In the genomic region with DNA sequence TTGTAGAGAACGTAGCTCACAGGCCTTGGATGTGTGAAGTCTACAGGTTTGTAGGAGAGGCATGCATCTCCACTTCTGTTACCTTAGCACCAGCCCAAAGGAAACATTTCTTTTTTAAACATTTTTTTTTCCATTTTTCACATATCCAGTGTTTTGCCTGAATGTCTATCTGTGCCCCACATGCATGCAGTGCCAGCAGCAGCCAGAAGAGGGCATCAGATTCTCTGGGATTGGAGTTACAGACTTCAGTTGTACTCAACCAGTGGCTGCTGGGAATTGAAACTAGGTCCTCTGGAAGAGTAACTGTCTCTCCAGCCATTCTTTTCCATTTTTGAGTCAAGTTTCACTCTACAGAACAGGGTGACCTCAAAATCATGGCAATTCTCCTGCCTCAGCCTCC, we compare ENCODE assay signal across 10 mouse cellular contexts. TPM values are rescaled to one million over a fixed set of nuclear protein-coding genes. Genes with fewer than 3 reads are reported as not detected.
A peak's percentile ranks its signal among the peaks of the same experiment; 100 is the strongest.
DNase-seq lines count a peak whose midpoint lies in the region; ATAC-seq and TF ChIP-seq lines count a peak whose summit lies in the region.
"Had no signal": no experiment of that assay in that cellular context is flagged by ENCODE, and none has a peak within 500 bp of the region (broad histone marks: within the 10 kb centered on the region; RNA-seq: fewer than 3 reads in every experiment).

No protein-coding gene starts in this region.

- TF ChIP-seq CTCF in bone marrow, adult 2 months (IDR thresholded peaks at IDR 0.05; ENCODE audit: control insufficient read depth, insufficient read depth, low read length) = peak; percentile 65
- TF ChIP-seq CTCF in stomach, postnatal 0 days (IDR thresholded peaks at IDR 0.05; ENCODE audit: low read depth) = peak; percentile 65

- no peak for TF ChIP-seq EP300 in stomach, postnatal 0 days (optimal IDR thresholded peaks at IDR 0.05)

- DNase-seq in hindbrain, embryonic 10.5 days (ENCODE audit: low spot score) = peak; percentile 38
- peak; percentile 54 for DNase-seq in right cerebral cortex, postnatal 14 days
- DNase-seq in right cerebral cortex, postnatal 10 days (ENCODE audit: low spot score in 2 of 2) = no peak
- DNase-seq in stomach, postnatal 0 days (ENCODE audit: low spot score) = no peak
- DNase-seq in c-Kit-positive CD71-positive TER-119-positive erythroid progenitor cells, embryonic 14.5 days (ENCODE audit: low spot score) = no peak
- no peak for DNase-seq in layer of hippocampus, adult 8-10 months (ENCODE audit: low spot score in 2 of 2)

- H3K27me3 ChIP-seq in hindbrain, embryonic 10.5 days (ENCODE audit: insufficient read depth, poor library complexity, severe bottlenecking) = peaks cover 31% of the 10 kb centered on the region
- peaks cover 2% of the 10 kb centered on the region; the same call in 1 of the 2 replicates for H3K27me3 ChIP-seq in hindbrain, embryonic 16.5 days (replicated peaks; ENCODE audit: control insufficient read depth, insufficient read depth, low read length)
- no peaks in the 10 kb centered on the region for H3K27me3 ChIP-seq in stomach, postnatal 0 days (ENCODE audit: control insufficient read depth, insufficient read depth, low read length)

- H3K4me2 ChIP-seq in hindbrain, embryonic 16.5 days (ENCODE audit: low read length) = no peak overlapping the region
- H3K4me2 ChIP-seq in stomach, postnatal 0 days (replicated peaks; ENCODE audit: low read depth) = no peak overlapping the region

- H3K36me3 ChIP-seq in hindbrain, embryonic 10.5 days = peaks cover 54% of the 10 kb centered on the region
- H3K36me3 ChIP-seq in hindbrain, embryonic 16.5 days (ENCODE audit: control insufficient read depth, insufficient read depth, low read length) = peaks cover 48% of the 10 kb centered on the region
- H3K36me3 ChIP-seq in stomach, postnatal 0 days (ENCODE audit: control insufficient read depth, insufficient read depth, low read length) = peaks cover 14% of the 10 kb centered on the region

- ATAC-seq in hindbrain, embryonic 16.5 days = no peak
- ATAC-seq in stomach, postnatal 0 days (ENCODE audit: low FRiP score, low TSS enrichment) = no peak

- H3K9ac ChIP-seq in hindbrain, embryonic 16.5 days (ENCODE audit: low read depth, low read length) = no peak overlapping the region
- H3K9ac ChIP-seq in stomach, postnatal 0 days (ENCODE audit: low read length) = no peak overlapping the region

- no peak for TF ChIP-seq POLR2A in bone marrow, adult 2 months (IDR thresholded peaks at IDR 0.05; ENCODE audit: borderline replicate concordance, control insufficient read depth, low read depth, low read length)

- WGBS in hindbrain, embryonic 10.5 days = 94% methylated on average over 1 of the region's 1 CpGs
- WGBS in hindbrain, embryonic 16.5 days = 100% methylated on average over 1 of the region's 1 CpGs
- WGBS in bone marrow, adult 2 months = 89% methylated on average over 1 of the region's 1 CpGs
- WGBS in stomach, postnatal 0 days = 95% methylated on average over 1 of the region's 1 CpGs

- no peak overlapping the region for H3K4me3 ChIP-seq in hindbrain, embryonic 10.5 days
- H3K4me3 ChIP-seq in hindbrain, embryonic 16.5 days (ENCODE audit: low read length) = no peak overlapping the region
- H3K4me3 ChIP-seq in bone marrow, adult 2 months (replicated peaks; ENCODE audit: control insufficient read depth, low read depth, low read length) = no peak overlapping the region
- no peak overlapping the region for H3K4me3 ChIP-seq in stomach, postnatal 0 days (ENCODE audit: low read depth, low read length)

- no peak overlapping the region for H3K27ac ChIP-seq in hindbrain, embryonic 10.5 days
- H3K27ac ChIP-seq in hindbrain, embryonic 16.5 days (ENCODE audit: low read depth, low read length) = no peak overlapping the region
- H3K27ac ChIP-seq in bone marrow, adult 2 months (ENCODE audit: control insufficient read depth, insufficient read depth, low read depth, low read length, poor library complexity) = no peak overlapping the region
- no peak overlapping the region for H3K27ac ChIP-seq in stomach, postnatal 0 days (replicated peaks)

- H3K9me3 ChIP-seq in hindbrain, embryonic 10.5 days = peaks cover 20% of the 10 kb centered on the region; the same call in 1 of the 2 replicates
- H3K9me3 ChIP-seq in hindbrain, embryonic 16.5 days (ENCODE audit: control insufficient read depth, low read length) = peaks cover 8% of the 10 kb centered on the region; the same call in 1 of the 2 replicates
- H3K9me3 ChIP-seq in stomach, postnatal 0 days (ENCODE audit: control insufficient read depth, low read length) = no peaks in the 10 kb centered on the region

- peaks cover 23% of the 10 kb centered on the region for H3K4me1 ChIP-seq in hindbrain, embryonic 10.5 days (replicated peaks)
- no peaks in the 10 kb centered on the region; the same call in 1 of the 2 replicates for H3K4me1 ChIP-seq in hindbrain, embryonic 16.5 days (ENCODE audit: control insufficient read depth, insufficient read depth, low read depth, low read length)
- no peaks in the 10 kb centered on the region for H3K4me1 ChIP-seq in bone marrow, adult 2 months (ENCODE audit: control insufficient read depth, insufficient read depth, low read length)
- H3K4me1 ChIP-seq in stomach, postnatal 0 days (replicated peaks; ENCODE audit: control insufficient read depth, insufficient read depth) = no peaks in the 10 kb centered on the region

RNA-seq across cellular contexts. Expression of a gene that starts 13.9 kb away (rescaled TPM):
- 47.3 and 51.6 TPM in 2 replicates for polyA plus RNA-seq in hindbrain, embryonic 10.5 days (2016; fragmentation: Nextera tagmentation; extraction: Ambion mirVana)
- 37.1 and 50.6 TPM in 2 replicates for polyA plus RNA-seq in hindbrain, embryonic 16.5 days (2015; fragmentation: Nextera tagmentation; extraction: Ambion mirVana)
- 20.0 and 29.6 TPM in 2 replicates for polyA plus RNA-seq in bone marrow, adult 2 months (2011; ENCODE audit: insufficient read depth, insufficient read length, low replicate concordance, missing spikeins)
- 16.5 and 20.6 TPM in 2 replicates for polyA plus RNA-seq in stomach, postnatal 0 days (2015; fragmentation: Nextera tagmentation; extraction: Ambion mirVana)
- 10 to 100 TPM; 44.5 to 58.2 (median 51.3) TPM for total RNA-seq in layer of hippocampus, adult 8-10 months (2022)

RNA-seq across cellular contexts. Expression of a gene that starts 16.1 kb away (rescaled TPM):
- polyA plus RNA-seq in hindbrain, embryonic 10.5 days (2016; fragmentation: Nextera tagmentation; extraction: Ambion mirVana) = 0.08 and 0.11 TPM in 2 replicates
- polyA plus RNA-seq in hindbrain, embryonic 16.5 days (2015; fragmentation: Nextera tagmentation; extraction: Ambion mirVana) = 1.2 and 1.4 TPM in 2 replicates
- polyA plus RNA-seq in bone marrow, adult 2 months (2011; ENCODE audit: insufficient read depth, insufficient read length, low replicate concordance, missing spikeins) = 0.31 TPM in 1 of 2 replicates, not detected in the other
- polyA plus RNA-seq in stomach, postnatal 0 days (2015; fragmentation: Nextera tagmentation; extraction: Ambion mirVana) = 0.28 and 0.38 TPM in 2 replicates
- total RNA-seq in layer of hippocampus, adult 8-10 months (2022) = 100 to 1,000 TPM; 120 to 128 (median 121) TPM
- total RNA-seq: monocyte, adult 5-6 weeks had no signal

RNA-seq across cellular contexts. Expression of a gene that starts 22.4 kb away (rescaled TPM):
- 0.12 and 0.55 TPM in 2 replicates for polyA plus RNA-seq in hindbrain, embryonic 10.5 days (2016; fragmentation: Nextera tagmentation; extraction: Ambion mirVana)
- 1.9 and 3.1 TPM in 2 replicates for polyA plus RNA-seq in hindbrain, embryonic 16.5 days (2015; fragmentation: Nextera tagmentation; extraction: Ambion mirVana)
- not detected in 2 replicates for polyA plus RNA-seq in bone marrow, adult 2 months (2011; ENCODE audit: insufficient read depth, insufficient read length, low replicate concordance, missing spikeins)
- 13.5 and 14.9 TPM in 2 replicates for polyA plus RNA-seq in stomach, postnatal 0 days (2015; fragmentation: Nextera tagmentation; extraction: Ambion mirVana)
- 1 to 10 TPM; 1.7 to 4.6 (median 2.4) TPM for total RNA-seq in layer of hippocampus, adult 8-10 months (2022)
- total RNA-seq: heart, postnatal 25 days; monocyte, adult 5-6 weeks had no signal

RNA-seq across cellular contexts. Expression of a gene that starts 28.2 kb away (rescaled TPM):
- 657 and 686 TPM in 2 replicates for polyA plus RNA-seq in hindbrain, embryonic 10.5 days (2016; fragmentation: Nextera tagmentation; extraction: Ambion mirVana)
- polyA plus RNA-seq in hindbrain, embryonic 16.5 days (2015; fragmentation: Nextera tagmentation; extraction: Ambion mirVana) = 1,077 and 1,193 TPM in 2 replicates
- polyA plus RNA-seq in bone marrow, adult 2 months (2011; ENCODE audit: insufficient read depth, insufficient read length, low replicate concordance, missing spikeins) = 465 and 588 TPM in 2 replicates
- 1,012 and 1,042 TPM in 2 replicates for polyA plus RNA-seq in stomach, postnatal 0 days (2015; fragmentation: Nextera tagmentation; extraction: Ambion mirVana)
- 100 to 1,000 TPM; 515 to 593 (median 535) TPM for total RNA-seq in layer of hippocampus, adult 8-10 months (2022)

RNA-seq across cellular contexts. Expression of a gene that starts 34.3 kb away (rescaled TPM):
- 124 and 136 TPM in 2 replicates for polyA plus RNA-seq in hindbrain, embryonic 10.5 days (2016; fragmentation: Nextera tagmentation; extraction: Ambion mirVana)
- 74.2 and 101 TPM in 2 replicates for polyA plus RNA-seq in hindbrain, embryonic 16.5 days (2015; fragmentation: Nextera tagmentation; extraction: Ambion mirVana)
- 26.5 and 42.8 TPM in 2 replicates for polyA plus RNA-seq in bone marrow, adult 2 months (2011; ENCODE audit: insufficient read depth, insufficient read length, low replicate concordance, missing spikeins)
- polyA plus RNA-seq in stomach, postnatal 0 days (2015; fragmentation: Nextera tagmentation; extraction: Ambion mirVana) = 60.0 and 68.6 TPM in 2 replicates
- total RNA-seq in layer of hippocampus, adult 8-10 months (2022) = 10 to 100 TPM; 72.4 to 82.9 (median 75.8) TPM

Comparison
In these comparisons a context has a peak if more than half of its experiments do, and no peak if none do; other contexts are left out.
1. DNase-seq: peak in hindbrain, embryonic 10.5 days (single experiment) and right cerebral cortex, postnatal 14 days (single experiment); none in right cerebral cortex, postnatal 10 days (0 of 2), stomach, postnatal 0 days (single experiment), c-Kit-positive CD71-positive TER-119-positive erythroid progenitor cells, embryonic 14.5 days (single experiment) and layer of hippocampus, adult 8-10 months (0 of 2).